Mouse (Mus musculus): ENCODE data around the gene Ifrd1. TPM values are rescaled to one million over a fixed set of nuclear protein-coding genes. Genes with fewer than 3 reads are reported as not detected.

Ifrd1 gene
- 200 and 201 TPM in 2 replicates for polyA plus RNA-seq (2014; fragmentation: Nextera tagmentation; extraction: Ambion mirVana)

DNA sequence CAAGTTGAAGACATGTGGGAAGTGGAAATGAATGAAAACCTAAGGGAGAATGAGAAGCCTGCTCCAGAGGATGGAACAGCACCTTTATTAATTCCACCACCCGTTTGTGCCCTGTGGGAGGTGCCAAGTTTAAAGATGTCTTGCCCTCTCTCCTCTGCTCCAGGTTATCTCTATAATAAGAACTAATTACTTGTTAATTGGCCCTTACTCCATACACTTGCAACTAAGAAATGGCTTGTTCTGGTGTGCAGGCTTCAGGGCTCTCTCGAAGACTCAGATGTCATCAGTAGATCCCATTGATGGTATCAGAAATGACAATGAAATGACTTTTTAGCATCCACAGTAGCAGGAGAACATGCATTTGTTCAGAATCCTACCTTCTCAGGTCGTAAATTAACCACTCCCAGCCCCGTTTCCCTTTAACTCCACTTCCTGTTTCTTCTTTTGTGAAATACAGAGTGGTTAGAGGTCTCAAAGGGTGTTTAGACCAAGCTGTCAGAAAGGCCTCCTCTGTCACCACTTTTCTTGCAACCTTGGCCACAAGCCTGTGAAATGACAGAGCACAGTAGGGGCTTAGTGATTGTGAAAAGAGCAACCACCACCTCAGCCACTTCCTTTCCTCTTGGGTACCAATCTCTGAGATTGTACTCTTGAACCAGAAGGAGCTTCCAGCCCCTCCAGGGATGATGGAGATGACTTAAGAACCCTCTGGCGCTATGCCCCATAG lies at the start of gene Ifrd1:
TSS of gene Ifrd1 (minus strand) at position 51 of the 727 bp plus-strand sequence.
- ATAC-seq (replicated peaks; ENCODE audit: low FRiP score), result no peak
- Histone ChIP-seq H3K4me3 (ENCODE audit: low read depth, low read length) (no peak within 1 kb of the TSS), H3K9ac (ENCODE audit: low read length) (no peak within 1 kb of the TSS), H3K27me3 (ENCODE audit: control insufficient read depth, insufficient read depth, low read length) (no peaks in the 10 kb centered on the region), H3K4me1 (replicated peaks; ENCODE audit: control insufficient read depth, insufficient read depth, low read length) (no peaks in the 10 kb centered on the region), H3K9me3 (ENCODE audit: control insufficient read depth, low read length) (no peaks in the 10 kb centered on the region), H3K27ac (ENCODE audit: low read depth, low read length) (no peak within 1 kb of the TSS), H3K36me3 (ENCODE audit: control insufficient read depth, insufficient read depth, low read length) (no peaks in the 10 kb centered on the region), H3K4me2 (ENCODE audit: low read depth, low read length, severe bottlenecking) (no peak within 1 kb of the TSS)
- 77% methylated on average over 5 of the region's 5 CpGs for WGBS
- no peak for DNase-seq (ENCODE audit: low spot score)

GRCm38 (mm10) chr12:40286539-40286938 lies 38.2 kb upstream of the Ifrd1 start:
- Histone ChIP-seq H3K4me3 (ENCODE audit: low read depth, low read length) (no peak overlapping the region), H3K9ac (ENCODE audit: low read length) (no peak overlapping the region), H3K4me2 (ENCODE audit: low read depth, low read length, severe bottlenecking) (no peak overlapping the region), H3K27me3 (ENCODE audit: control insufficient read depth, insufficient read depth, low read length) (no peaks in the 10 kb centered on the region), H3K9me3 (ENCODE audit: control insufficient read depth, low read length) (no peaks in the 10 kb centered on the region), H3K36me3 (ENCODE audit: control insufficient read depth, insufficient read depth, low read length) (no peaks in the 10 kb centered on the region), H3K27ac (ENCODE audit: low read depth, low read length) (no peak overlapping the region), H3K4me1 (replicated peaks; ENCODE audit: control insufficient read depth, insufficient read depth, low read length) (no peaks in the 10 kb centered on the region)
- no peak for DNase-seq (ENCODE audit: low spot score)
- WGBS, result 87% methylated on average over 4 of the region's 4 CpGs
- ATAC-seq (replicated peaks; ENCODE audit: low FRiP score), result no peak

DNA sequence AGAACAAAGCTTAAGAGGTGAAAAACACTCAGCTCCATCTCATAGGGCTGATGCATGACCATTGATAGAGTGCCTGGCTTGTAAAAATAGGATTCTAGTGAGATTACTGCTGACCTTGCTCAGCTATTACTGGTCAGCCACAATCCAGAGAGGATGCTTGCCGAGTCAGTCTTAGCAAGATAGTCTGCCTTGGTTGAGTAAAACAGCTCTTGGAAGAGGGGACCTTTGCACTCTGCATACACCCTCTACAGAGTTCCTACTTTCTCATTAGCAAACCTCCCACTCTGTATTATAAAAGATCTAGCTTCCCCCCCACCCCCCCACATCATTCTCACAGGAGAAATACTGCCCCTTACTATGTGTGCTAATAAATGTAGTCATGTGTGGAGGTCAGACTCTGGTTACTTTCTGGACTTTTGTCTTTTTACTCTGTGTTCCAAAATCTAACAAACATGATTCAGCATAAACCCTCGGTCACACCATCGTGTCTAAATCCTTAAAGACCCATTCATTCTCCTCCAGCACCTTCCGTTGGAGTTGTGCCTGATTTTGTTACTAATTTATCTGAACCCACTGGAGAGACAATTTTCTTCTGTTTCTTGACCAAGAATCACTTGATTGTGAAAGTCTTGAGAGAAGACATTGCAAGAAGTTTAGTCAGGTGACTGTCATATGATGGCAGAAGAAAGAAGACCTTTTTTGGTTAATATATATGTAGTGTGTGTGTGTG lies 32.5 kb upstream of the Ifrd1 start:
- WGBS, result 90% methylated on average over 4 of the region's 4 CpGs
- no peak overlapping the region for H3K4me3 ChIP-seq (ENCODE audit: low read depth, low read length)
- H3K27ac ChIP-seq (ENCODE audit: low read depth, low read length), result no peak overlapping the region
- no peak overlapping the region for H3K4me2 ChIP-seq (ENCODE audit: low read depth, low read length, severe bottlenecking)
- no peak overlapping the region for H3K9ac ChIP-seq (ENCODE audit: low read length)
- no peaks in the 10 kb centered on the region for H3K27me3 ChIP-seq (ENCODE audit: control insufficient read depth, insufficient read depth, low read length)
- no peaks in the 10 kb centered on the region for H3K36me3 ChIP-seq (ENCODE audit: control insufficient read depth, insufficient read depth, low read length)
- DNase-seq (ENCODE audit: low spot score), result no peak
- H3K9me3 ChIP-seq (ENCODE audit: control insufficient read depth, low read length), result no peaks in the 10 kb centered on the region
- H3K4me1 ChIP-seq (replicated peaks; ENCODE audit: control insufficient read depth, insufficient read depth, low read length), result no peaks in the 10 kb centered on the region
- no peak for ATAC-seq (replicated peaks; ENCODE audit: low FRiP score)

GRCm38 (mm10) chr12:40277581-40277980 lies 29.3 kb upstream of the Ifrd1 start:
- WGBS, result 87% methylated on average over 3 of the region's 3 CpGs
- no peaks in the 10 kb centered on the region for H3K9me3 ChIP-seq (ENCODE audit: control insufficient read depth, low read length)
- no peak overlapping the region for H3K9ac ChIP-seq (ENCODE audit: low read length)
- H3K4me3 ChIP-seq (ENCODE audit: low read depth, low read length), result no peak overlapping the region
- ATAC-seq (replicated peaks; ENCODE audit: low FRiP score) (no peak), DNase-seq (ENCODE audit: low spot score) (no peak)
- no peaks in the 10 kb centered on the region for H3K36me3 ChIP-seq (ENCODE audit: control insufficient read depth, insufficient read depth, low read length)
- no peaks in the 10 kb centered on the region for H3K27me3 ChIP-seq (ENCODE audit: control insufficient read depth, insufficient read depth, low read length)
- H3K4me2 ChIP-seq (ENCODE audit: low read depth, low read length, severe bottlenecking), result no peak overlapping the region
- no peaks in the 10 kb centered on the region for H3K4me1 ChIP-seq (replicated peaks; ENCODE audit: control insufficient read depth, insufficient read depth, low read length)
- H3K27ac ChIP-seq (ENCODE audit: low read depth, low read length), result no peak overlapping the region

DNA sequence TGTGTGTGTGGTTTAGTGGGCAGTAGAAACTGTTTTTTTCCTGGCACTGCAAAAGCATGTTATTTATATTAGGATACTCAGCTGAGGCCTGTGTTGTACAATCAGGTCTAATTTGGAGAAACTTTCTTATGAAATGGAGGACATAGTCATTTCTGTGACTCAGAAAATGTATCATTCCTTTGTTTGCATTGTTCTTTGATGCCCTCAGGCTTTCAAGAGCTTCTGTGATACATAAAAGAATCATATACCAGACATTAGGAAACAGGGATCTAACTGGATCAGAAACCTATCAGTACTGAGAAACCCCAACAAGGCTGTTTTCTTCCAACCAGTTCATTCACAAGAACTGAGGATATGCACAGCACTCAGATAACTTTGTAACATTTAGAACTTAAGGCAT lies 26.6 kb upstream of the Ifrd1 start:
- DNase-seq (ENCODE audit: low spot score), result no peak
- ATAC-seq (replicated peaks; ENCODE audit: low FRiP score), result no peak

GRCm38 (mm10) chr12:40273339-40273738 lies 25.0 kb upstream of the Ifrd1 start:
- ATAC-seq (replicated peaks; ENCODE audit: low FRiP score), result no peak
- Histone ChIP-seq H3K27ac (ENCODE audit: low read depth, low read length) (no peak overlapping the region), H3K36me3 (ENCODE audit: control insufficient read depth, insufficient read depth, low read length) (no peaks in the 10 kb centered on the region), H3K27me3 (ENCODE audit: control insufficient read depth, insufficient read depth, low read length) (no peaks in the 10 kb centered on the region), H3K4me1 (replicated peaks; ENCODE audit: control insufficient read depth, insufficient read depth, low read length) (no peaks in the 10 kb centered on the region), H3K9me3 (ENCODE audit: control insufficient read depth, low read length) (no peaks in the 10 kb centered on the region), H3K4me2 (ENCODE audit: low read depth, low read length, severe bottlenecking) (no peak overlapping the region), H3K4me3 (ENCODE audit: low read depth, low read length) (no peak overlapping the region), H3K9ac (ENCODE audit: low read length) (no peak overlapping the region)
- DNase-seq (ENCODE audit: low spot score), result no peak
- WGBS, result 90% methylated on average over 4 of the region's 4 CpGs

More for the DNA sequence above, 26.6 kb upstream of the Ifrd1 start:
- H3K9me3 ChIP-seq (ENCODE audit: control insufficient read depth, low read length), result no peaks in the 10 kb centered on the region
- no peak overlapping the region for H3K4me3 ChIP-seq (ENCODE audit: low read depth, low read length)
- no peak overlapping the region for H3K9ac ChIP-seq (ENCODE audit: low read length)
- no peaks in the 10 kb centered on the region for H3K36me3 ChIP-seq (ENCODE audit: control insufficient read depth, insufficient read depth, low read length)
- no peaks in the 10 kb centered on the region for H3K4me1 ChIP-seq (replicated peaks; ENCODE audit: control insufficient read depth, insufficient read depth, low read length)
- H3K27ac ChIP-seq (ENCODE audit: low read depth, low read length), result no peak overlapping the region
- no peak overlapping the region for H3K4me2 ChIP-seq (ENCODE audit: low read depth, low read length, severe bottlenecking)
- no peaks in the 10 kb centered on the region for H3K27me3 ChIP-seq (ENCODE audit: control insufficient read depth, insufficient read depth, low read length)

GRCm38 (mm10) chr12:40272710-40273109 lies 24.4 kb upstream of the Ifrd1 start:
- ATAC-seq (replicated peaks; ENCODE audit: low FRiP score), result no peak
- Histone ChIP-seq H3K9ac (ENCODE audit: low read length) (no peak overlapping the region), H3K4me2 (ENCODE audit: low read depth, low read length, severe bottlenecking) (no peak overlapping the region), H3K4me3 (ENCODE audit: low read depth, low read length) (no peak overlapping the region), H3K36me3 (ENCODE audit: control insufficient read depth, insufficient read depth, low read length) (no peaks in the 10 kb centered on the region), H3K27ac (ENCODE audit: low read depth, low read length) (no peak overlapping the region), H3K9me3 (ENCODE audit: control insufficient read depth, low read length) (no peaks in the 10 kb centered on the region), H3K27me3 (ENCODE audit: control insufficient read depth, insufficient read depth, low read length) (no peaks in the 10 kb centered on the region), H3K4me1 (replicated peaks; ENCODE audit: control insufficient read depth, insufficient read depth, low read length) (no peaks in the 10 kb centered on the region)
- no peak for DNase-seq (ENCODE audit: low spot score)
- WGBS, result 90% methylated on average over 4 of the region's 4 CpGs

DNA sequence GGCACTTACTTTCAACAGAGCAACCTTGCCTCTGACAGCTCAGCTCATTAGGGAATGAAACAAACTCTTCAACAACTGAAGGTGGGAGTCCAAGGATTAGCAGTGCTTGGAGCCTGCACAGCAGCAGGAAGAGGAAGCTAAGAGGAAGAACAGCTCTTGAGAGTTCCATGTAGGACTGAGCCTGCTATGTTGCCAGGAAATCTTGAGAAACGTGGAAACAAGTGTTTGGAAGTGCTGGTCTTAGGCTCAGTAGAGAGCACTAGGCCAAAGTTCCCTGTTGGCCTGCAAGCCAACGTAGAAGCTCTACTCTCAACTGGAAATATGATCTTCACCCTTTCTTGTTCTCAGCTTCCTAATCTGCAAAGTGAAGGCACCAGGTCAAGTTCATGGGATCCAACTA lies 20.0 kb upstream of the Ifrd1 start:
- Histone ChIP-seq H3K4me2 (ENCODE audit: low read depth, low read length, severe bottlenecking) (no peak overlapping the region), H3K27ac (ENCODE audit: low read depth, low read length) (no peak overlapping the region), H3K4me3 (ENCODE audit: low read depth, low read length) (no peak overlapping the region), H3K9me3 (ENCODE audit: control insufficient read depth, low read length) (no peaks in the 10 kb centered on the region), H3K9ac (ENCODE audit: low read length) (no peak overlapping the region), H3K4me1 (replicated peaks; ENCODE audit: control insufficient read depth, insufficient read depth, low read length) (no peaks in the 10 kb centered on the region), H3K36me3 (ENCODE audit: control insufficient read depth, insufficient read depth, low read length) (no peaks in the 10 kb centered on the region), H3K27me3 (ENCODE audit: control insufficient read depth, insufficient read depth, low read length) (no peaks in the 10 kb centered on the region)
- ATAC-seq (replicated peaks; ENCODE audit: low FRiP score) (no peak), DNase-seq (ENCODE audit: low spot score) (no peak)
- 80% methylated on average over 2 of the region's 2 CpGs for WGBS

GRCm38 (mm10) chr12:40263712-40264111 lies 15.4 kb upstream of the Ifrd1 start:
- 95% methylated on average over 4 of the region's 4 CpGs for WGBS
- no peak for ATAC-seq (replicated peaks; ENCODE audit: low FRiP score)

More at GRCm38 (mm10) chr12:40263712-40264111, 15.4 kb upstream of the Ifrd1 start:
- H3K4me2 ChIP-seq (ENCODE audit: low read depth, low read length, severe bottlenecking), result no peak overlapping the region
- no peak for DNase-seq (ENCODE audit: low spot score)
- no peaks in the 10 kb centered on the region for H3K36me3 ChIP-seq (ENCODE audit: control insufficient read depth, insufficient read depth, low read length)
- H3K27ac ChIP-seq (ENCODE audit: low read depth, low read length), result no peak overlapping the region
- no peak overlapping the region for H3K9ac ChIP-seq (ENCODE audit: low read length)
- H3K4me1 ChIP-seq (replicated peaks; ENCODE audit: control insufficient read depth, insufficient read depth, low read length), result no peaks in the 10 kb centered on the region
- H3K9me3 ChIP-seq (ENCODE audit: control insufficient read depth, low read length), result no peaks in the 10 kb centered on the region
- no peak overlapping the region for H3K4me3 ChIP-seq (ENCODE audit: low read depth, low read length)
- H3K27me3 ChIP-seq (ENCODE audit: control insufficient read depth, insufficient read depth, low read length), result no peaks in the 10 kb centered on the region

Measured in forebrain, embryonic 11.5 days (tissue).